ENCODE assay signal across 10 mouse cellular contexts in the genomic region with DNA sequence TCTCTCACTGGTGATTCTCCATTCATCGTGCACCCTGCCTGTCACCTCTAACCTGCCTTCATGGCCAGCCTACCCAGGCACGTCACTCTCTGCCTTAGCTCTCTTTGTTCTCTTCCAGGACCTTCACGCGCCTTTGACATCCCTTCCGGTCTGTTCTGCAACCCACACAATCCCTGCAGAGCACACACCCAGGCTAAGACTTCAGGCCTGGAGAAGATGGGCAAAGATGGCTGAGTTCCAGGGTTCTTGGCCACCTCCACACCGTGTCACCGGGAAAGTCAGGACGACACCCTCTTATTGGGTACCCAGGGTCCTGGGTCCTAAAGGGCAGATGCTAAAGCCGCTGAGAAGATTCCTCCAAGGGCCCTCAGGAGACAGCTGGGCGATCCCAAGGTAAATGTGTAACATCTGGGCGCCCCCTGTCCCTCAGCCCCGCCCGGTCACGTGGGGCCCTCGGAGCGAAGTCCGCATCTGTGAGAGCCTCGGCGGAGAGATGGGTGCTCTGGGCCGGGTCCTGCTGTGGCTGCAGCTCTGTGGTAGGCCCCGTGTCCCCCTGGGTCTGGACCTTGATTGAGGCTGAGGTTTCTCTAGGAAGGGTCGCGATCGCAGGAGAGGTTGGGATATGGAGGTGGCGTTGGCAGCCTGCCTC. TPM values are rescaled to one million over a fixed set of nuclear protein-coding genes. Genes with fewer than 3 reads are reported as not detected.
DNase-seq lines count a peak whose midpoint lies in the region; ATAC-seq and TF ChIP-seq lines count a peak whose summit lies in the region.
"Had no signal": no experiment of that assay in that cellular context is flagged by ENCODE, and none has a peak within 500 bp of the region (broad histone marks: within the 10 kb centered on the region; RNA-seq: fewer than 3 reads in every experiment).

A gene (plus strand): TSS at position 467 of the 649 bp plus-strand sequence.

- no peak for ATAC-seq in embryonic facial prominence, embryonic 13.5 days (ENCODE audit: insufficient number of reproducible peaks, insufficient read depth, low FRiP score, low TSS enrichment, low read depth)
- ATAC-seq in liver, embryonic 15.5 days (ENCODE audit: insufficient read depth) = no peak
- no peak for ATAC-seq in CD4-positive, CD25-positive, alpha-beta regulatory T cell, adult 4 months

- H3K27me3 ChIP-seq in embryonic facial prominence, embryonic 13.5 days = peaks cover 72% of the 10 kb centered on the region
- peaks cover 68% of the 10 kb centered on the region for H3K27me3 ChIP-seq in liver, embryonic 15.5 days

- H3K4me2 ChIP-seq in embryonic facial prominence, embryonic 13.5 days = peak within 1 kb of the TSS; percentile 45
- peak within 1 kb of the TSS; percentile 29; the same call in 1 of the 2 replicates for H3K4me2 ChIP-seq in liver, embryonic 15.5 days

- H3K27ac ChIP-seq in left cerebral cortex, adult 2 months = no peak within 1 kb of the TSS
- H3K27ac ChIP-seq in embryonic facial prominence, embryonic 13.5 days = no peak within 1 kb of the TSS
- no peak within 1 kb of the TSS for H3K27ac ChIP-seq in liver, embryonic 15.5 days (replicated peaks)

- 38% methylated on average over 25 of the region's 25 CpGs for WGBS in embryonic facial prominence, embryonic 13.5 days
- 29% methylated on average over 25 of the region's 25 CpGs for WGBS in liver, embryonic 15.5 days (ENCODE audit: insufficient replicate concordance)

- peaks cover 4% of the 10 kb centered on the region; the same call in 1 of the 2 replicates for H3K36me3 ChIP-seq in embryonic facial prominence, embryonic 13.5 days
- no peaks in the 10 kb centered on the region for H3K36me3 ChIP-seq in liver, embryonic 15.5 days (replicated peaks)

- no peak within 1 kb of the TSS for H3K4me3 ChIP-seq in left cerebral cortex, adult 2 months
- H3K4me3 ChIP-seq in embryonic facial prominence, embryonic 13.5 days = peak within 1 kb of the TSS; percentile 20
- peak within 1 kb of the TSS; percentile 14 for H3K4me3 ChIP-seq in liver, embryonic 15.5 days (replicated peaks)

- H3K4me1 ChIP-seq in embryonic facial prominence, embryonic 13.5 days = peaks cover 34% of the 10 kb centered on the region
- H3K4me1 ChIP-seq in liver, embryonic 15.5 days (replicated peaks) = peaks cover 84% of the 10 kb centered on the region

- peak within 1 kb of the TSS; percentile 44; the same call in 1 of the 2 replicates for H3K9ac ChIP-seq in embryonic facial prominence, embryonic 13.5 days
- H3K9ac ChIP-seq in liver, embryonic 15.5 days = no peak within 1 kb of the TSS

- DNase-seq in left cerebral cortex, postnatal 4 days = no peak
- no peak for DNase-seq in left cerebral cortex, adult 2 months (ENCODE audit: extremely low spot score in 1 of 2, low spot score in 2 of 2)
- DNase-seq in kidney, adult 8-10 months = peak; percentile 78 to 85
- DNase-seq in cerebellum, adult 18-20 months = no peak
- no peak for DNase-seq in right cerebral cortex, adult 18-20 months
- DNase-seq: lung, adult 2 months; right cerebral cortex, postnatal 14 days had no signal

- no peaks in the 10 kb centered on the region; the same call in 1 of the 2 replicates for H3K9me3 ChIP-seq in embryonic facial prominence, embryonic 13.5 days
- no peaks in the 10 kb centered on the region for H3K9me3 ChIP-seq in liver, embryonic 15.5 days (replicated peaks)

- no peak for TF ChIP-seq CTCF in left cerebral cortex, adult 2 months (IDR thresholded peaks at IDR 0.05)

- intact Hi-C loops in left cerebral cortex, postnatal 4 days (cut with DNase I) = no loop called here
- intact Hi-C loops in left cerebral cortex, adult 2 months (cut with DNase I) = loop anchor here (5.0 kb wide), 1 partner anchor 132 kb away; no protein-coding TSS in a partner anchor

RNA-seq across cellular contexts. Expression of the gene that starts here (rescaled TPM):
- total RNA-seq in left cerebral cortex, postnatal 4 days (2021) = 10 to 100 TPM; 15.9 to 16.3 TPM
- 1 to 10 TPM; 8.0 to 10.0 TPM for total RNA-seq in left cerebral cortex, adult 2 months (2021)
- 1.5 and 1.8 TPM in 2 replicates for polyA plus RNA-seq in embryonic facial prominence, embryonic 13.5 days (2015; fragmentation: Nextera tagmentation; extraction: Ambion mirVana)
- polyA plus RNA-seq in liver, embryonic 15.5 days (2015; fragmentation: Nextera tagmentation; extraction: Ambion mirVana) = 1.3 and 1.7 TPM in 2 replicates
- not detected for polyA plus RNA-seq in CD4-positive, CD25-positive, alpha-beta regulatory T cell, adult 4 months (2017; shearing (Covaris generic))

Comparison
In these comparisons a context has a peak if more than half of its experiments do, and no peak if none do; other contexts are left out.
1. DNase-seq: peak in kidney, adult 8-10 months (2 of 2); none in left cerebral cortex, postnatal 4 days (single experiment), left cerebral cortex, adult 2 months (0 of 2), cerebellum, adult 18-20 months (0 of 2) and right cerebral cortex, adult 18-20 months (single experiment).